Mouse (Mus musculus) ES-Bruce4 (cell line): ENCODE results near the gene Fbxo11.

Experiments
- EP300 ChIP-seq: IDR thresholded peaks from 2 replicates; pipeline ENCODE4 v1.6.1; 2011; ENCODE audit warnings: low read depth, low read length; ENCODE audit not compliant: insufficient read depth
- POLR2A ChIP-seq: IDR thresholded peaks from one replicate; pipeline ENCODE4 v1.8.1; 2011; ENCODE audit warnings: low read length; ENCODE audit not compliant: insufficient read depth

- no peak for TF ChIP-seq POLR2A
- TF ChIP-seq EP300 = no peak
These were observed 3.1 kb upstream of the Fbxo11 start for GRCm38 (mm10) chr17:88068024-88068719.
